In genomic region chr2:166579793-166580192, GRCm38 (mm10) we compare ENCODE assay signal across 29 mouse cellular contexts.
"Had no signal": no experiment of that assay in that cellular context is flagged by ENCODE, and none has a peak within 500 bp of the region (broad histone marks: within the 10 kb centered on the region; RNA-seq: fewer than 3 reads in every experiment).

No protein-coding gene starts in this region.

- H3K4me1 ChIP-seq: embryonic facial prominence, embryonic 12.5 days; embryonic facial prominence, embryonic 13.5 days; embryonic facial prominence, embryonic 15.5 days; forebrain, embryonic 10.5 days; forebrain, embryonic 12.5 days; forebrain, embryonic 13.5 days; forebrain, embryonic 15.5 days had no signal

- H3K27me3 ChIP-seq: embryonic facial prominence, embryonic 12.5 days; embryonic facial prominence, embryonic 13.5 days; embryonic facial prominence, embryonic 15.5 days; forebrain, embryonic 12.5 days; forebrain, embryonic 13.5 days; forebrain, embryonic 15.5 days had no signal

- ATAC-seq: forebrain, embryonic 13.5 days; forebrain, embryonic 14.5 days; forebrain, embryonic 15.5 days; forebrain, embryonic 16.5 days; forebrain, postnatal 0 days had no signal

- H3K27ac ChIP-seq: embryonic facial prominence, embryonic 10.5 days; embryonic facial prominence, embryonic 12.5 days; embryonic facial prominence, embryonic 13.5 days; embryonic facial prominence, embryonic 15.5 days; forebrain, embryonic 10.5 days; forebrain, embryonic 12.5 days; forebrain, embryonic 13.5 days; forebrain, embryonic 15.5 days; gastrocnemius, adult 2 months; heart, adult 2 months had no signal

- H3K4me3 ChIP-seq: embryonic facial prominence, embryonic 10.5 days; embryonic facial prominence, embryonic 12.5 days; embryonic facial prominence, embryonic 13.5 days; embryonic facial prominence, embryonic 15.5 days; erythroblast, embryonic 14.5 days; forebrain, embryonic 10.5 days; forebrain, embryonic 12.5 days; forebrain, embryonic 13.5 days; forebrain, embryonic 15.5 days; gastrocnemius, adult 2 months; heart, adult 2 months had no signal

- H3K9me3 ChIP-seq: embryonic facial prominence, embryonic 10.5 days; embryonic facial prominence, embryonic 12.5 days; embryonic facial prominence, embryonic 13.5 days; embryonic facial prominence, embryonic 15.5 days; forebrain, embryonic 10.5 days; forebrain, embryonic 12.5 days; forebrain, embryonic 13.5 days; forebrain, embryonic 15.5 days had no signal

- H3K9ac ChIP-seq: embryonic facial prominence, embryonic 12.5 days; embryonic facial prominence, embryonic 13.5 days; embryonic facial prominence, embryonic 15.5 days; forebrain, embryonic 12.5 days; forebrain, embryonic 13.5 days; forebrain, embryonic 15.5 days; forebrain, postnatal 0 days had no signal

- H3K4me2 ChIP-seq: embryonic facial prominence, embryonic 12.5 days; embryonic facial prominence, embryonic 13.5 days; embryonic facial prominence, embryonic 15.5 days; forebrain, embryonic 12.5 days; forebrain, embryonic 13.5 days; forebrain, embryonic 15.5 days had no signal

- DNase-seq: cerebellum, adult 2 months; cerebellum, adult 8-10 months; cerebellum, adult 9-10 months; cerebellum, adult 9-11 months; cerebellum, postnatal 10 days; cerebellum, postnatal 14 days; cerebellum, postnatal 25 days; cerebellum, postnatal 36 days; embryo, embryonic 11 days; forebrain, postnatal 0 days; gastrocnemius, adult 2 months; gastrocnemius, postnatal 10 days; gastrocnemius, postnatal 14 days; gastrocnemius, postnatal 25 days; gastrocnemius, postnatal 36 days; heart, adult 11 months; heart, adult 18-20 months; heart, adult 2 months had no signal
